Mouse (Mus musculus) intestine, embryonic 15.5 days (tissue): ENCODE results near the gene Slc39a13. TPM values are rescaled to one million over a fixed set of nuclear protein-coding genes. Genes with fewer than 3 reads are reported as not detected.
A peak's percentile ranks its signal among the peaks of the same experiment; 100 is the strongest.
"Not testable (repeated sequence)": the region's sequence is repeated elsewhere in the genome, so short reads cannot be mapped to it uniquely, and the experiment has no call there.

ENCODE experiments used
- ATAC-seq: fragments of 200-750 bp; cut with Nextera tagmentation; 2 replicates; pipeline ENCODE4 v1.8.0; 2017; ENCODE audit warnings: moderate TSS enrichment, moderate library complexity
- H3K27ac ChIP-seq: fragments of 300-500 bp; sonication (generic); 2 replicates; pipeline ENCODE4 v1.5.1; 2015; ENCODE audit warnings: mild to moderate bottlenecking, inconsistent platforms
- H3K27me3 ChIP-seq: fragments of 300-500 bp; sonication (generic); replicated peaks from 2 replicates; pipeline ENCODE4 v1.6.1; 2015; ENCODE audit warnings: inconsistent platforms
- H3K36me3 ChIP-seq: fragments of 300-500 bp; sonication (generic); 2 replicates; pipeline ENCODE4 v1.6.1; 2015; ENCODE audit warnings: inconsistent platforms
- H3K4me1 ChIP-seq: fragments of 300-500 bp; sonication (generic); replicated peaks from 2 replicates; pipeline ENCODE4 v1.6.1; 2015; ENCODE audit warnings: inconsistent platforms
- H3K4me2 ChIP-seq: fragments of 300-500 bp; sonication (generic); replicated peaks from 2 replicates; pipeline ENCODE4 v1.6.1; 2015; ENCODE audit warnings: mild to moderate bottlenecking, inconsistent platforms
- H3K4me3 ChIP-seq: fragments of 300-500 bp; sonication (generic); replicated peaks from 2 replicates; pipeline ENCODE4 v1.5.1; 2015; ENCODE audit warnings: inconsistent platforms
- H3K9ac ChIP-seq: fragments of 300-500 bp; sonication (generic); 2 replicates; pipeline ENCODE4 v1.6.1; 2015; ENCODE audit warnings: inconsistent platforms
- H3K9me3 ChIP-seq: fragments of 300-500 bp; sonication (generic); 2 replicates; pipeline ENCODE4 v1.6.1; 2016; ENCODE audit warnings: inconsistent platforms
- WGBS: fragments of 180-500 bp; shearing (Covaris S2); methylation state at CpG from one replicate; pipeline ENCODE4 v1.1.7; 2015; 5-methylcytosine and 5-hydroxymethylcytosine counted together
- polyA plus RNA-seq: library from polyadenylated mRNA; unstranded; fragments of >200 nt; fragmentation: Nextera tagmentation; extraction: Ambion mirVana; gene quantifications from 2 replicates; pipeline ENCODE4 v1.2.1, GENCODE M21; 2015

The Slc39a13 gene
- polyA plus RNA-seq, 1 experiment from 2014 or later: 26.5 TPM

GRCm38 (mm10) chr2:91059376-91059775, 10.8 kb downstream of the Slc39a13 start:
- no peak overlapping the region for H3K9ac ChIP-seq
- H3K4me1 ChIP-seq: peaks cover 14% of the 10 kb centered on the region
- no peaks in the 10 kb centered on the region for H3K9me3 ChIP-seq
- no peak overlapping the region for H3K27ac ChIP-seq
- no peak for ATAC-seq
- no peak overlapping the region for H3K4me3 ChIP-seq
- H3K27me3 ChIP-seq: no peaks in the 10 kb centered on the region
- peaks cover 50% of the 10 kb centered on the region for H3K36me3 ChIP-seq
- H3K4me2 ChIP-seq: no peak overlapping the region
- 93% methylated on average over 2 of the region's 2 CpGs for WGBS

GRCm38 (mm10) chr2:91058435-91058834, 11.8 kb downstream of the Slc39a13 start:
- Histone ChIP-seq H3K4me2 (no peak overlapping the region), H3K36me3 (peaks cover 45% of the 10 kb centered on the region), H3K27ac (no peak overlapping the region), H3K9me3 (no peaks in the 10 kb centered on the region), H3K4me3 (no peak overlapping the region), H3K27me3 (no peaks in the 10 kb centered on the region), H3K9ac (no peak overlapping the region), H3K4me1 (peaks cover 14% of the 10 kb centered on the region)
- ATAC-seq: no peak
- 86% methylated on average over 5 of the region's 5 CpGs for WGBS

GRCm38 (mm10) chr2:91053934-91054382, 16.3 kb downstream of the Slc39a13 start, which contains the start of gene Psmc3:
Psmc3 (plus strand) TSS chr2:91054009.
- peak within 1 kb of the TSS; percentile 68 for H3K4me3 ChIP-seq
- peak within 1 kb of the TSS; percentile 86 for H3K4me2 ChIP-seq
- H3K27ac ChIP-seq: peak within 1 kb of the TSS; percentile 77
- peak; percentile 100 for ATAC-seq
- WGBS: under 1% methylated on average over 40 of the region's 40 CpGs
- no peaks in the 10 kb centered on the region for H3K9me3 ChIP-seq
- peaks cover 7% of the 10 kb centered on the region for H3K4me1 ChIP-seq
- H3K27me3 ChIP-seq: no peaks in the 10 kb centered on the region
- H3K36me3 ChIP-seq: peaks cover 36% of the 10 kb centered on the region
- H3K9ac ChIP-seq: peak within 1 kb of the TSS; percentile 85

GRCm38 (mm10) chr2:91053181-91053933, 16.9 kb downstream of the Slc39a13 start:
- Histone ChIP-seq H3K4me2 (peak overlapping the region; percentile 86), H3K4me1 (peaks cover 7% of the 10 kb centered on the region), H3K9ac (peak overlapping the region; percentile 44; the same call in 1 of the 2 replicates), H3K4me3 (peak overlapping the region; percentile 68), H3K27me3 (no peaks in the 10 kb centered on the region), H3K9me3 (no peaks in the 10 kb centered on the region), H3K36me3 (peaks cover 30% of the 10 kb centered on the region), H3K27ac (no peak overlapping the region)
- 0% methylated on average over 6 of the region's 6 CpGs for WGBS
- ATAC-seq: peak; percentile 74

- H3K4me2 ChIP-seq: no peak overlapping the region
- no peak overlapping the region for H3K9ac ChIP-seq
- H3K4me1 ChIP-seq: peaks cover 7% of the 10 kb centered on the region
- ATAC-seq: no peak
- H3K36me3 ChIP-seq: peaks cover 25% of the 10 kb centered on the region
- H3K9me3 ChIP-seq: no peaks in the 10 kb centered on the region
- 60% methylated on average over 2 of the region's 2 CpGs for WGBS
- no peak overlapping the region for H3K27ac ChIP-seq
- H3K27me3 ChIP-seq: no peaks in the 10 kb centered on the region
- H3K4me3 ChIP-seq: no peak overlapping the region
Observed at GRCm38 (mm10) chr2:91052752-91053151, 17.5 kb downstream of the Slc39a13 start.

- Histone ChIP-seq H3K9ac (no peak overlapping the region), H3K27ac (no peak overlapping the region), H3K4me2 (no peak overlapping the region), H3K36me3 (peaks cover 17% of the 10 kb centered on the region), H3K4me1 (peaks cover 7% of the 10 kb centered on the region), H3K9me3 (no peaks in the 10 kb centered on the region), H3K4me3 (no peak overlapping the region), H3K27me3 (no peaks in the 10 kb centered on the region)
- no peak for ATAC-seq
- WGBS: 75% methylated on average over 3 of the region's 3 CpGs
Observed at GRCm38 (mm10) chr2:91051917-91052316, 18.3 kb downstream of the Slc39a13 start.

GRCm38 (mm10) chr2:91047359-91047758, 22.9 kb downstream of the Slc39a13 start:
- H3K9ac ChIP-seq: no peak overlapping the region
- no peak overlapping the region for H3K4me2 ChIP-seq
- H3K36me3 ChIP-seq: no peaks in the 10 kb centered on the region
- no peak overlapping the region for H3K27ac ChIP-seq
- no peak overlapping the region for H3K4me3 ChIP-seq
- ATAC-seq: no peak
- H3K4me1 ChIP-seq: no peaks in the 10 kb centered on the region
- H3K27me3 ChIP-seq: no peaks in the 10 kb centered on the region
- 59% methylated on average over 9 of the region's 9 CpGs for WGBS
- no peaks in the 10 kb centered on the region for H3K9me3 ChIP-seq

- H3K27me3 ChIP-seq, H3K4me3 ChIP-seq, H3K4me1 ChIP-seq, H3K36me3 ChIP-seq, ATAC-seq, H3K4me2 ChIP-seq, H3K9ac ChIP-seq, H3K27ac ChIP-seq, H3K9me3 ChIP-seq: not testable (repeated sequence)
- 88% methylated on average over 1 of the region's 1 CpGs for WGBS
Observed at GRCm38 (mm10) chr2:91045805-91046204, 24.4 kb downstream of the Slc39a13 start.

GRCm38 (mm10) chr2:91044727-91045126, 25.5 kb downstream of the Slc39a13 start:
- 78% methylated on average over 13 of the region's 13 CpGs for WGBS
- H3K4me2 ChIP-seq: no peak overlapping the region
- H3K27ac ChIP-seq: no peak overlapping the region
- ATAC-seq: no peak
- H3K36me3 ChIP-seq: no peaks in the 10 kb centered on the region
- H3K4me1 ChIP-seq: no peaks in the 10 kb centered on the region
- H3K27me3 ChIP-seq: no peaks in the 10 kb centered on the region
- H3K4me3 ChIP-seq: no peak overlapping the region
- no peaks in the 10 kb centered on the region for H3K9me3 ChIP-seq
- H3K9ac ChIP-seq: no peak overlapping the region

- Histone ChIP-seq H3K9ac (no peak overlapping the region), H3K27me3 (no peaks in the 10 kb centered on the region), H3K4me1 (no peaks in the 10 kb centered on the region), H3K27ac (no peak overlapping the region), H3K9me3 (no peaks in the 10 kb centered on the region), H3K4me3 (no peak overlapping the region), H3K36me3 (no peaks in the 10 kb centered on the region), H3K4me2 (no peak overlapping the region)
- 73% methylated on average over 21 of the region's 21 CpGs for WGBS
- ATAC-seq: no peak
Observed at GRCm38 (mm10) chr2:91042651-91043398, 27.4 kb downstream of the Slc39a13 start.

GRCm38 (mm10) chr2:91041786-91042185, 28.4 kb downstream of the Slc39a13 start:
- H3K4me3 ChIP-seq: no peak overlapping the region
- H3K4me2 ChIP-seq: no peak overlapping the region
- H3K9ac ChIP-seq: no peak overlapping the region
- no peak for ATAC-seq
- H3K27ac ChIP-seq: no peak overlapping the region
- no peaks in the 10 kb centered on the region for H3K36me3 ChIP-seq
- no peaks in the 10 kb centered on the region for H3K9me3 ChIP-seq
- WGBS: 78% methylated on average over 8 of the region's 8 CpGs
- H3K4me1 ChIP-seq: no peaks in the 10 kb centered on the region
- H3K27me3 ChIP-seq: no peaks in the 10 kb centered on the region

GRCm38 (mm10) chr2:91035385-91035784, 34.8 kb downstream of the Slc39a13 start, which contains the start of gene Rapsn:
Rapsn (plus strand) TSS chr2:91035620.
- H3K4me1 ChIP-seq: no peaks in the 10 kb centered on the region
- H3K9ac ChIP-seq: no peak within 1 kb of the TSS
- 45% methylated on average over 9 of the region's 9 CpGs for WGBS
- ATAC-seq: peak; percentile 75
- no peak within 1 kb of the TSS for H3K4me3 ChIP-seq
- no peaks in the 10 kb centered on the region for H3K27me3 ChIP-seq
- no peaks in the 10 kb centered on the region for H3K9me3 ChIP-seq
- no peaks in the 10 kb centered on the region for H3K36me3 ChIP-seq
- no peak within 1 kb of the TSS for H3K27ac ChIP-seq
- H3K4me2 ChIP-seq: no peak within 1 kb of the TSS
